Mouse (Mus musculus): ENCODE data around the gene Mypn. TPM values are rescaled to one million over a fixed set of nuclear protein-coding genes. Genes with fewer than 3 reads are reported as not detected.

Mypn gene
- polyA plus RNA-seq, 1 experiment from 2014 or later, result 0.12 TPM

DNA sequence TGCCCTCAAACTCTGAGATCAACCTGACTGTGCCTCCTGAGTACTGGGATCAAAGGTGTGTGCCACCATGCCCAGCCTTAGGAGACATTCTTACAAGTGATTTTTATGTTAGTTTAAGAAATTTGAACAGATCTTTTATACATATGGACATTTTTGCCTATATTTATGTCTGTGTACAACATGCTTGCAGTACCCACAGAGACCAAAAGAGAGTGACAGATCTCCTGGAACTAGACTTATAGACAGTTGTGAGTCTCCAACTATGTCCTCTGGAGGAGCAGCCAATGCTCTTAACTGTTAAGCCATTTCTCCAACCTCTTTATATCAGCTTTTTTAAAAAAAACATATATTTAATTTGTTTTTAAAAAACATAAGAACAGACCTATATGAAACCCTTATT is 51.4 kb downstream of the Mypn start:
- DNase-seq (ENCODE audit: low spot score), result no peak
- peak; percentile 41 for TF ChIP-seq CTCF (IDR thresholded peaks at IDR 0.05; ENCODE audit: low read depth)
- no peak for TF ChIP-seq EP300 (optimal IDR thresholded peaks at IDR 0.05)
- H3K27me3 ChIP-seq (ENCODE audit: control insufficient read depth, insufficient read depth, low read length), result no peaks in the 10 kb centered on the region

DNA sequence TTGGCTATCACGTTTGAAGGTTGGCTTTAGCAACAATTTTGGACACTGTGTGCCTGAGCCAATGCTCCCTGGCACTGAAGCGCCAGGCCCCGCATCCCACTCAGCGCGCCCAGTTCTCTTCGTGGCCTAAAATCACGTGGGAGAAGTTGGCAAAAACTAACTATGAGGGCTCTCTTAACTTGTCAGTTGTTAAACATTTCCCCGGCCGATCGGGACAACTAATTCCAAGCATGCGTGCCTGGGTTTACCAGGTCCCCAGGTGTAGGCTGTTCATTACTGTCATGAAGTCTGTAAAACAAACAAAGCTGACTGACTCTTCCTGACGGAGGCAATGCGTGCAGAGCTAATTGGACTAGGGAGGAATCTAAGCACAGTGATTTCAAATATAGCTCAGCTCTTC is 61.1 kb downstream of the Mypn start:
- Histone ChIP-seq H3K4me1 (replicated peaks; ENCODE audit: control insufficient read depth, insufficient read depth) (no peaks in the 10 kb centered on the region), H3K9ac (ENCODE audit: low read length) (no peak overlapping the region), H3K27me3 (ENCODE audit: control insufficient read depth, insufficient read depth, low read length) (no peaks in the 10 kb centered on the region), H3K27ac (replicated peaks) (no peak overlapping the region), H3K9me3 (ENCODE audit: control insufficient read depth, low read length) (no peaks in the 10 kb centered on the region), H3K4me2 (replicated peaks; ENCODE audit: low read depth) (no peak overlapping the region), H3K4me3 (ENCODE audit: low read depth, low read length) (no peak overlapping the region), H3K36me3 (ENCODE audit: control insufficient read depth, insufficient read depth, low read length) (no peaks in the 10 kb centered on the region)
- ATAC-seq (ENCODE audit: low FRiP score, low TSS enrichment) (peak; percentile 62; the same call in 1 of the 2 replicates), DNase-seq (ENCODE audit: low spot score) (no peak)
- TF ChIP-seq EP300 (optimal IDR thresholded peaks at IDR 0.05), result no peak
- no peak for TF ChIP-seq CTCF (IDR thresholded peaks at IDR 0.05; ENCODE audit: low read depth)
- WGBS, result 43% methylated on average over 13 of the region's 13 CpGs

More for the DNA sequence above, 51.4 kb downstream of the Mypn start:
- H3K36me3 ChIP-seq (ENCODE audit: control insufficient read depth, insufficient read depth, low read length), result no peaks in the 10 kb centered on the region
- no peak for ATAC-seq (ENCODE audit: low FRiP score, low TSS enrichment)
- H3K9ac ChIP-seq (ENCODE audit: low read length), result no peak overlapping the region
- H3K9me3 ChIP-seq (ENCODE audit: control insufficient read depth, low read length), result no peaks in the 10 kb centered on the region
- no peak overlapping the region for H3K4me3 ChIP-seq (ENCODE audit: low read depth, low read length)
- H3K27ac ChIP-seq (replicated peaks), result no peak overlapping the region
- H3K4me2 ChIP-seq (replicated peaks; ENCODE audit: low read depth), result no peak overlapping the region
- H3K4me1 ChIP-seq (replicated peaks; ENCODE audit: control insufficient read depth, insufficient read depth), result no peaks in the 10 kb centered on the region

DNA sequence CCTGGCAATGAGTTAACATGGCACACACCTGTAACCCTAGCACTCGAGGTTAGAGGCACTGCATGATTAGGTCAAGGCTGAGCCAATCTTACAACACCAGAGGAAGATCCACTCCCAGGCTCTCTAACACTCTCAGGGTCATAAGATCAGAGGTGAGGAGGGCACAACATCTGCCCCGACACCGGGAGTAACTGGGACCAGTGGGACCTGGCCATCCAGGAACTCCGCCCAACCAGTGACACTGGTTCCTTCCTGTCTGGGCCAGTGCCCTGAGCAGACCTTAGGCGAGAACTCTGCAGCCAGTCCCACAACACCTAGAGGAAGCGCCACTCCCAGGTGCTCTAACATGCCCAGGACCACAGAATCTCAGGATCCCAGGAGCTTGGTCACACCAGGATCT is 67.3 kb downstream of the Mypn start:
- Histone ChIP-seq H3K9me3 (ENCODE audit: control insufficient read depth, low read length) (no peaks in the 10 kb centered on the region), H3K27ac (replicated peaks) (no peak overlapping the region), H3K27me3 (ENCODE audit: control insufficient read depth, insufficient read depth, low read length) (no peaks in the 10 kb centered on the region), H3K36me3 (ENCODE audit: control insufficient read depth, insufficient read depth, low read length) (no peaks in the 10 kb centered on the region), H3K4me2 (replicated peaks; ENCODE audit: low read depth) (no peak overlapping the region), H3K4me3 (ENCODE audit: low read depth, low read length) (no peak overlapping the region), H3K4me1 (replicated peaks; ENCODE audit: control insufficient read depth, insufficient read depth) (no peaks in the 10 kb centered on the region), H3K9ac (ENCODE audit: low read length) (no peak overlapping the region)
- TF ChIP-seq CTCF (IDR thresholded peaks at IDR 0.05; ENCODE audit: low read depth) (no peak), EP300 (optimal IDR thresholded peaks at IDR 0.05) (no peak)
- no peak for DNase-seq (ENCODE audit: low spot score)
- 74% methylated on average over 6 of the region's 6 CpGs for WGBS
- no peak for ATAC-seq (ENCODE audit: low FRiP score, low TSS enrichment)

DNA sequence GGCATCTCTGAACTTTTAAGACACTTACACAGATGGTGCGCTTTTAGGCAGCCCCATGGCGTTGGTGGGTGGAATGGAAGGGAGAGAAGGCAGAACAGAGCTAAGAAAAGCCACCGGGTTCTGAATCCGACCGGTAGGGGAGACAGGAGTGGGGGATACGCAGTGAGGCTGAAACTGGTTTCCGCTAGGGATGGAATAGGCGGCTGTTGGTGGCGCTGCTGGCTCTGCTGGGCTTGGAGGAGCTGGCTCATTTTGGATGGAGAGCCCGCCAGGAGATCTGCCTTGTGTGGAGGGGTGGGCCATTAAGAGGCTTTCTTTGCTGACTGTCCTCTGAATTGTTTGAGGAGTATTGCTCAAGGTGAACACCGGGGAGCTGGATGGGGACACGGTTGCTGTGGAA is 68.1 kb downstream of the Mypn start:
- ATAC-seq (ENCODE audit: low FRiP score, low TSS enrichment) (no peak), DNase-seq (ENCODE audit: low spot score) (no peak)
- Histone ChIP-seq H3K4me1 (replicated peaks; ENCODE audit: control insufficient read depth, insufficient read depth) (no peaks in the 10 kb centered on the region), H3K9me3 (ENCODE audit: control insufficient read depth, low read length) (no peaks in the 10 kb centered on the region), H3K27me3 (ENCODE audit: control insufficient read depth, insufficient read depth, low read length) (no peaks in the 10 kb centered on the region), H3K36me3 (ENCODE audit: control insufficient read depth, insufficient read depth, low read length) (no peaks in the 10 kb centered on the region), H3K4me3 (ENCODE audit: low read depth, low read length) (no peak overlapping the region), H3K27ac (replicated peaks) (no peak overlapping the region), H3K4me2 (replicated peaks; ENCODE audit: low read depth) (no peak overlapping the region), H3K9ac (ENCODE audit: low read length) (no peak overlapping the region)
- WGBS, result 56% methylated on average over 12 of the region's 12 CpGs
- TF ChIP-seq EP300 (optimal IDR thresholded peaks at IDR 0.05) (no peak), CTCF (IDR thresholded peaks at IDR 0.05; ENCODE audit: low read depth) (no peak)

DNA sequence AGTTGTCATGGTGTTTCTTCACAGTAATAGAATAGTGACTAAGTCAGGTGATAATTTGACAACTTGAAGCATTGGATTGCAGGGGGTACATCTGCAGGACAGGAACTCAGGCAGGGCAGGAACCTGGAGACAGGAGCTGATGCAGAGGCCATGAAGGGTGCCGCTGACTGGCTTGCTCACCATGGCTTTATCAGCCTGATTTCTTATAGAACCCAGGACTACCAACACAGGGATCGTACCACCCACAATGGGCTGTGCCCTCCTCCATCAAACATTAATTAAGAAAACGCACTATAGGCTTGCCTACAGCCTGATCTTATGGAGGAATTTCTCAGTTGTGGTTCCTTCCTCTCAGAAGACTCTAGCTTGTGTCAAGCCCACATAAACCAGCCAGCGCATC is 70.4 kb downstream of the Mypn start:
- no peak for ATAC-seq (ENCODE audit: low FRiP score, low TSS enrichment)

DNA sequence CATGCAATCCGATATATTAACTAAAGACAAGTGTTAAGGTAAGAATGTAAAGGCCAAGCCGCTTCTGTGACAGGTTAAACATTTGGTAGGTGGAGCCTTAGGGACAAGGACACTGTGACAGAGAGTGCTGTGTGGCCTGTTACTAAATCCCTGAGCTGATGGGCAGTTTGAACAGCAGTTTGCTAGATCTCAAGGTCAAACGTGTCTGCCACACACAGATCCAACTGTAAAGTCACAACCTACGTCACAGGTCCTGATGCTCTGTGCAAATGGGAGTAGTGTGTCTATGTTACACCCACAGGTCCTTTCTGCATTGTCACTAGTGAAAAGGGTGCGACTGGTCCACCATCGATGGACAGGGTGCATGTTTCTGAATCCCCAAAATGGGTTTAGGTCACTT is 71.4 kb downstream of the Mypn start:
- TF ChIP-seq EP300 (optimal IDR thresholded peaks at IDR 0.05) (no peak), CTCF (IDR thresholded peaks at IDR 0.05; ENCODE audit: low read depth) (no peak)
- WGBS, result 86% methylated on average over 6 of the region's 6 CpGs
- H3K4me3 ChIP-seq (ENCODE audit: low read depth, low read length), result no peak overlapping the region
- no peaks in the 10 kb centered on the region for H3K36me3 ChIP-seq (ENCODE audit: control insufficient read depth, insufficient read depth, low read length)
- no peak overlapping the region for H3K9ac ChIP-seq (ENCODE audit: low read length)
- H3K4me2 ChIP-seq (replicated peaks; ENCODE audit: low read depth), result no peak overlapping the region
- H3K27ac ChIP-seq (replicated peaks), result no peak overlapping the region
- H3K4me1 ChIP-seq (replicated peaks; ENCODE audit: control insufficient read depth, insufficient read depth), result no peaks in the 10 kb centered on the region
- no peaks in the 10 kb centered on the region for H3K9me3 ChIP-seq (ENCODE audit: control insufficient read depth, low read length)
- no peak for ATAC-seq (ENCODE audit: low FRiP score, low TSS enrichment)
- no peaks in the 10 kb centered on the region for H3K27me3 ChIP-seq (ENCODE audit: control insufficient read depth, insufficient read depth, low read length)
- DNase-seq (ENCODE audit: low spot score), result no peak

More for the DNA sequence above, 70.4 kb downstream of the Mypn start:
- Histone ChIP-seq H3K27ac (replicated peaks) (no peak overlapping the region), H3K36me3 (ENCODE audit: control insufficient read depth, insufficient read depth, low read length) (no peaks in the 10 kb centered on the region), H3K9me3 (ENCODE audit: control insufficient read depth, low read length) (no peaks in the 10 kb centered on the region), H3K27me3 (ENCODE audit: control insufficient read depth, insufficient read depth, low read length) (no peaks in the 10 kb centered on the region), H3K9ac (ENCODE audit: low read length) (no peak overlapping the region), H3K4me3 (ENCODE audit: low read depth, low read length) (no peak overlapping the region), H3K4me2 (replicated peaks; ENCODE audit: low read depth) (no peak overlapping the region), H3K4me1 (replicated peaks; ENCODE audit: control insufficient read depth, insufficient read depth) (no peaks in the 10 kb centered on the region)
- TF ChIP-seq EP300 (optimal IDR thresholded peaks at IDR 0.05), result no peak
- TF ChIP-seq CTCF (IDR thresholded peaks at IDR 0.05; ENCODE audit: low read depth), result no peak
- no peak for DNase-seq (ENCODE audit: low spot score)
- 91% methylated on average over 4 of the region's 4 CpGs for WGBS
